Mouse (Mus musculus) MEL (cell line): ENCODE measurements around the gene Shisa8. TPM values are rescaled to one million over a fixed set of nuclear protein-coding genes. Genes with fewer than 3 reads are reported as not detected.

Experiments used
- DNase-seq: peaks from one replicate; pipeline ENCODE4 v3.0.0; 2011; ENCODE audit warnings: low read depth, low spot score
- H3K27ac ChIP-seq: 2 replicates; pipeline ENCODE4 v1.5.1; 2012; ENCODE audit warnings: low read depth, mild to moderate bottlenecking, control low read depth, low read length, moderate library complexity; ENCODE audit not compliant: control insufficient read depth
- H3K27me3 ChIP-seq, 2 experiments: fragments of 150-350 bp in 1 of 2; sonication (generic) in 1 of 2; 2 replicates each; pipeline ENCODE4 v1.6.1; 2012; ENCODE audit warnings: low read length in 2 of 2, mild to moderate bottlenecking in 2 of 2, improper control_type of control experiment in 1 of 2, moderate library complexity in 1 of 2; ENCODE audit not compliant: insufficient read depth in 2 of 2, control insufficient read depth in 1 of 2
- H3K36me3 ChIP-seq, 2 experiments: 2 replicates each; pipeline ENCODE4 v1.6.1; 2012 to 2014; ENCODE audit warnings: low read length in 2 of 2, improper control_type of control experiment in 1 of 2, inconsistent platforms in 1 of 2, mild to moderate bottlenecking in 1 of 2; ENCODE audit not compliant: insufficient read depth in 2 of 2, control insufficient read depth in 1 of 2
- H3K4me1 ChIP-seq, 2 experiments: fragments of 150-350 bp in 1 of 2; sonication (generic) in 1 of 2; 2 replicates each; pipeline ENCODE4 v1.6.1; 2012; ENCODE audit warnings: low read length in 2 of 2, improper control_type of control experiment in 1 of 2, mild to moderate bottlenecking in 1 of 2; ENCODE audit not compliant: insufficient read depth in 2 of 2, control insufficient read depth in 1 of 2
- H3K4me3 ChIP-seq, 2 experiments: fragments of 150-350 bp in 1 of 2; sonication (generic) in 1 of 2; 2 replicates each; pipeline ENCODE4 v1.5.1; 2012; ENCODE audit warnings: low read depth in 2 of 2, low read length in 2 of 2, mild to moderate bottlenecking in 2 of 2, moderate library complexity in 2 of 2, control low read depth in 1 of 2, improper control_type of control experiment in 1 of 2; ENCODE audit not compliant: control insufficient read depth in 1 of 2, insufficient read depth in 1 of 2
- H3K79me2 ChIP-seq: 2 replicates; pipeline ENCODE4 v1.6.1; 2012; ENCODE audit warnings: mild to moderate bottlenecking, low read length, moderate library complexity; ENCODE audit not compliant: control insufficient read depth, poor library complexity, insufficient read depth
- H3K9ac ChIP-seq: 2 replicates; pipeline ENCODE4 v1.6.1; 2012; ENCODE audit warnings: low read depth, mild to moderate bottlenecking, control low read depth, low read length, moderate library complexity; ENCODE audit not compliant: control insufficient read depth, poor library complexity, severe bottlenecking
- H3K9me3 ChIP-seq: fragments of 150-350 bp; sonication (generic); replicated peaks from 2 replicates; pipeline ENCODE4 v1.6.1; 2012; ENCODE audit warnings: mild to moderate bottlenecking, low read length, improper control_type of control experiment, moderate library complexity; ENCODE audit not compliant: insufficient read depth
- BHLHE40 ChIP-seq: IDR thresholded peaks from 2 replicates; pipeline ENCODE4 v1.6.1; 2012; ENCODE audit warnings: low read depth, mild to moderate bottlenecking, inconsistent platforms, low read length, improper control_type of control experiment, borderline replicate concordance
- CHD1 ChIP-seq: IDR thresholded peaks from 2 replicates; pipeline ENCODE4 v1.6.1; 2012; ENCODE audit warnings: low read depth, mild to moderate bottlenecking, inconsistent platforms, low read length, improper control_type of control experiment
- CTCF ChIP-seq, 3 experiments: IDR thresholded peaks in 2 of 3; conservative IDR thresholded peaks in 1 of 3; 2 replicates each; pipeline ENCODE4 v1.5.1; 2011 to 2012; ENCODE audit warnings: low read length in 3 of 3, low read depth in 2 of 3, mild to moderate bottlenecking in 2 of 3, improper control_type of control experiment in 1 of 3, inconsistent platforms in 1 of 3, mixed read lengths in 1 of 3, moderate library complexity in 1 of 3; ENCODE audit not compliant: control insufficient read depth in 1 of 3, insufficient read depth in 1 of 3, poor library complexity in 1 of 3, severe bottlenecking in 1 of 3
- ELF1 ChIP-seq: IDR thresholded peaks from 2 replicates; pipeline ENCODE4 v1.6.1; 2014; ENCODE audit warnings: low read depth, mild to moderate bottlenecking, inconsistent platforms, low read length, improper control_type of control experiment, moderate library complexity
- HCFC1 ChIP-seq: IDR thresholded peaks from 2 replicates; pipeline ENCODE4 v1.6.1; 2012; ENCODE audit warnings: low read depth, mild to moderate bottlenecking, inconsistent platforms, low read length, improper control_type of control experiment, moderate library complexity
- MAFK ChIP-seq: IDR thresholded peaks from 2 replicates; pipeline ENCODE4 v1.6.1; 2011; ENCODE audit warnings: low read depth, mild to moderate bottlenecking, low read length, improper control_type of control experiment, borderline replicate concordance
- MEF2A ChIP-seq: IDR thresholded peaks from 2 replicates; pipeline ENCODE4 v1.6.1; 2014; ENCODE audit warnings: low read depth, mild to moderate bottlenecking, inconsistent platforms, low read length, improper control_type of control experiment; ENCODE audit not compliant: poor library complexity, insufficient replicate concordance, severe bottlenecking; ENCODE audit errors: extremely low read depth
- MXI1 ChIP-seq: IDR thresholded peaks from 2 replicates; pipeline ENCODE4 v1.6.1; 2011; ENCODE audit warnings: mild to moderate bottlenecking, low read depth, low read length, improper control_type of control experiment
- MYC ChIP-seq: IDR thresholded peaks from 2 replicates; pipeline ENCODE4 v1.6.1; 2011; ENCODE audit warnings: low read depth, mild to moderate bottlenecking, low read length, improper control_type of control experiment, moderate library complexity
- NELFE ChIP-seq: IDR thresholded peaks from 2 replicates; pipeline ENCODE4 v1.6.1; 2011; ENCODE audit warnings: low read depth, low read length, improper control_type of control experiment
- NRF1 ChIP-seq: IDR thresholded peaks from 2 replicates; pipeline ENCODE4 v1.6.1; 2014; ENCODE audit warnings: low read depth, mild to moderate bottlenecking, inconsistent platforms, low read length, improper control_type of control experiment, moderate library complexity; ENCODE audit not compliant: poor library complexity, insufficient read depth, severe bottlenecking
- POLR2A ChIP-seq, 2 experiments: IDR thresholded peaks; 2 replicates each; pipeline ENCODE4 v1.6.1; 2011 to 2012; ENCODE audit warnings: low read length in 2 of 2, mild to moderate bottlenecking in 2 of 2, control low read depth in 1 of 2, improper control_type of control experiment in 1 of 2, low read depth in 1 of 2, moderate library complexity in 1 of 2; ENCODE audit not compliant: control insufficient read depth in 1 of 2, insufficient read depth in 1 of 2, poor library complexity in 1 of 2
- POLR2AphosphoS5 ChIP-seq: IDR thresholded peaks from 2 replicates; pipeline ENCODE4 v1.6.1; 2012; ENCODE audit warnings: low read depth, borderline replicate concordance, mild to moderate bottlenecking, inconsistent platforms, low read length, moderate library complexity, mixed read lengths
- RAD21 ChIP-seq: IDR thresholded peaks from 2 replicates; pipeline ENCODE4 v1.6.1; 2011; ENCODE audit warnings: mild to moderate bottlenecking, low read depth, low read length, improper control_type of control experiment
- RCOR1 ChIP-seq: IDR thresholded peaks from 2 replicates; pipeline ENCODE4 v1.6.1; 2012; ENCODE audit warnings: low read depth, mild to moderate bottlenecking, inconsistent platforms, low read length, improper control_type of control experiment
- SIN3A ChIP-seq: IDR thresholded peaks from 2 replicates; pipeline ENCODE4 v1.6.1; 2012; ENCODE audit warnings: low read length, improper control_type of control experiment, inconsistent platforms
- SMC3 ChIP-seq: IDR thresholded peaks from 2 replicates; pipeline ENCODE4 v1.6.1; 2011; ENCODE audit warnings: low read depth, low read length, improper control_type of control experiment
- TBP ChIP-seq: IDR thresholded peaks from 2 replicates; pipeline ENCODE4 v1.8.0; 2011; ENCODE audit warnings: low read depth, low read length, improper control_type of control experiment
- TCF12 ChIP-seq: IDR thresholded peaks from 2 replicates; pipeline ENCODE4 v1.6.1; 2014; ENCODE audit warnings: low read depth, mild to moderate bottlenecking, inconsistent platforms, low read length, improper control_type of control experiment, moderate library complexity
- ZC3H11A ChIP-seq: IDR thresholded peaks from 2 replicates; pipeline ENCODE4 v1.6.1; 2012; ENCODE audit warnings: low read depth, mild to moderate bottlenecking, inconsistent platforms, low read length, improper control_type of control experiment
- ZKSCAN1 ChIP-seq: IDR thresholded peaks from 2 replicates; pipeline ENCODE4 v1.6.1; 2012; ENCODE audit warnings: low read depth, mild to moderate bottlenecking, inconsistent platforms, low read length, improper control_type of control experiment, moderate library complexity
- ZMIZ1 ChIP-seq: IDR thresholded peaks from 2 replicates; pipeline ENCODE4 v1.6.1; 2012; ENCODE audit warnings: low read depth, mild to moderate bottlenecking, inconsistent platforms, low read length, improper control_type of control experiment, moderate library complexity
- ZNF384 ChIP-seq: IDR thresholded peaks from 2 replicates; pipeline ENCODE4 v1.6.1; 2012; ENCODE audit warnings: low read depth, mild to moderate bottlenecking, inconsistent platforms, low read length, improper control_type of control experiment
- polyA plus RNA-seq, 2 experiments: library from polyadenylated mRNA; stranded (reverse) in 1 of 2; unstranded in 1 of 2; fragments of >175 nt in 1 of 2; fragments of >200 nt in 1 of 2; gene quantifications; 2 replicates each; pipeline versions ENCODE4 v1.2.1 to v1.2.4; 2012; ENCODE audit warnings: low replicate concordance in 2 of 2, low read depth in 1 of 2; ENCODE audit not compliant: insufficient read length in 2 of 2, insufficient read depth in 1 of 2, missing spikeins in 1 of 2
- total RNA-seq: library from RNA; depleted of rRNA; stranded (reverse); fragments of 300-350 nt; gene quantifications from 2 replicates; pipeline ENCODE4 v1.2.3, GENCODE M21; 2012

Shisa8 gene
- total and polyA plus RNA-seq, 3 experiments, result 0.10 TPM; not detected in 2

DNA sequence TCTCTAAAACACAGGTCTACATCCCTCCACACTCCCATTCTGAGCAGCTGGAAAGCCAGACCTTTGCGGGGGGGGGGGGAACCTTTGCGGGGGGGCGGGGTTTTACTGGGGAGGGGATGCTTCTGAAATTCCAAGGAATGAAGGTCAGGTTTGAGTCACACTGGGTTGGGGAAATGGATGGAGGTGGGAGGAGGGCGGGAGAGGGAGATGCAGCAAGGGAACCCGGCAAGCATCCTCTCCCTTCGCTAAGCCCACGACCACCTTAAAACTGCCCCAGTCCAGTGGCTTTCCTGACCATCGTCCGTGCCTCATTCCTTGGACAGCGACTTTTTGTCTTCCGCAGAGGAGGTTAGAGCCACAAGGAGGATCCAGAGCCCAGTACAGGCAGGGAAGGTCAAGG is 1.3 kb downstream of the Shisa8 start:
- TF ChIP-seq MXI1, result no peak
- no peak for TF ChIP-seq ZC3H11A
- no peak for TF ChIP-seq ELF1
- TF ChIP-seq RAD21, result no peak
- TF ChIP-seq MYC, result no peak
- TF ChIP-seq SMC3, result no peak
- TF ChIP-seq CTCF (IDR thresholded peaks at IDR 0.05 in 2 of 3, conservative IDR thresholded peaks at IDR 0.05 in 1 of 3; ENCODE audit: control insufficient read depth in 1 of 3, insufficient read depth in 1 of 3, low read depth in 2 of 3, low read length in 3 of 3, poor library complexity in 1 of 3, severe bottlenecking in 1 of 3), result no peak
- TF ChIP-seq TCF12, result no peak
- TF ChIP-seq CHD1, result no peak
- TF ChIP-seq RCOR1, result no peak
- no peak for TF ChIP-seq NELFE
- Histone ChIP-seq H3K27ac (no peak overlapping the region), H3K36me3 (no peaks in the 10 kb centered on the region), H3K9me3 (no peaks in the 10 kb centered on the region), H3K9ac (no peak overlapping the region), H3K79me2 (no peaks in the 10 kb centered on the region), H3K4me3 (no peak overlapping the region), H3K27me3 (no peaks in the 10 kb centered on the region), H3K4me1 (no peaks in the 10 kb centered on the region)
- no peak for DNase-seq

DNA sequence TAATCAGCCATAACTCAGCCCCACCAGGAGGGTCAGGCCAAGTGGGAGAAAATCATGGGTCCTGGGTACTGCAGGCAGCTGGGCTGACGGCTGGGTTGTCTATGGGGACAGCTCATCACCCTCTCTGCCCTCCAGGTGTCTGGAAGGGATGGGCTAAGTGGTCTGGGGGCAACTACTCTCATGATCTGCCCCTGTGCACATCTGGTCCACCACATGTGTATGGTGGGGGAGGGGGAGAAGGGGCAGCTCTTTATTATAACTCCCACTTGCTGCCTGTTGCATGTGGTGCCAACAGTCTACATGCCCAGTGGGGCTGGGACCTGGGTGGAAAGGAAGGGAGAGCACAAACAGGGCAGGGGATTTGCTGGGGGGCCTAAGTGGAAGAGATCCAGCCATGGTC is 1.8 kb downstream of the Shisa8 start:
- no peaks in the 10 kb centered on the region for H3K27me3 ChIP-seq
- no peak overlapping the region for H3K9ac ChIP-seq
- H3K27ac ChIP-seq, result no peak overlapping the region
- TF ChIP-seq ZMIZ1 (no peak), ZKSCAN1 (no peak), MEF2A (no peak), POLR2AphosphoS5 (no peak), RCOR1 (no peak), RAD21 (no peak), ZNF384 (no peak), TBP (no peak), NELFE (no peak), SMC3 (no peak), BHLHE40 (no peak), HCFC1 (no peak), NRF1 (no peak), POLR2A (IDR thresholded peaks at IDR 0.05; ENCODE audit: control insufficient read depth in 1 of 2, insufficient read depth in 1 of 2, low read depth in 1 of 2, low read length in 2 of 2, poor library complexity in 1 of 2) (no peak), MAFK (no peak), MYC (no peak), SIN3A (no peak)
- no peak overlapping the region for H3K4me3 ChIP-seq
- H3K36me3 ChIP-seq, result no peaks in the 10 kb centered on the region
- no peak for DNase-seq
- H3K9me3 ChIP-seq, result no peaks in the 10 kb centered on the region
- no peaks in the 10 kb centered on the region for H3K79me2 ChIP-seq
- H3K4me1 ChIP-seq, result no peaks in the 10 kb centered on the region
